Mouse (Mus musculus): Measurements from ENCODE around the gene St13.

The St13 gene

DNA sequence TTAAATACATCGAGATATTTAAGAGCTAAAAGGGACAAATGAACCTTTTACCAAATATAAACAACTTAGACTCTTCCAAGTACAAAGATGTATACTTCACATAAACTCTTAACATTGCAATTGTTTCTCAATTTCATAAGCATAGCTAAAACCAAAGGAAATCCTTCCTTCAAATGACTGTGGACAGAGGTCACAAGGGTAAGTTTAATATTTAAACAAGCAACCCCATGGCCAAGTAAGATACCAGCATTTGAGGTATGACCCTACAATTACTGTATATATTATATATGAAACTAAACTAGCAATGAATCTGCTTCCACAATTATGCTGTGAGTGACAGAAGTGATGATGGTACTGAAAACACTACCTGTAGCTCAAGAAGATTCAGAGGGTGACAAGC lies 35.6 kb downstream of the St13 start:
- DNase-seq: no peak

DNA sequence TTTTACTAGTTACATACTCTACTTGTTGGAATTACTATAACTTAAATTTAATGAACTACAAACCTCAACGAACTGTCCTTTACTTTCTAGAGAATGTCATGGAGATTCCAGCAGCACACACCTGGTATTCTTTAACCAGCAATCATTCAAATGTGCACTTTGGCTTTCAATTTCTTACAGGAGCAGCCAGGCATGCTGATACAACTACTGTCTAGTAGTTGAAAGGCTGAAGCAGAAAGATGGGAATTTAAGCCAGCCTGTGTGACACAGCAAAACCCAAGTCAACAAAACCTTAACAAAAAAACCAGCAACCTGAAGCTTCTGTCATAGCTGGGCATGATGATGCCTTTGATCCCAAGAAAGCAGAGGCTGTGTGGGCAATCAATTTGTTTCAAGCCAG lies 37.4 kb downstream of the St13 start:
- no peak for DNase-seq

- peak; percentile 5 to 13 for DNase-seq
Measured at GRCm38 (mm10) chr15:81361417-81362015, 38.4 kb downstream of the St13 start.

- peak in 1 of 2 experiments; percentile 8 for DNase-seq
Measured at GRCm38 (mm10) chr15:81361022-81361404, 38.9 kb downstream of the St13 start.

DNA sequence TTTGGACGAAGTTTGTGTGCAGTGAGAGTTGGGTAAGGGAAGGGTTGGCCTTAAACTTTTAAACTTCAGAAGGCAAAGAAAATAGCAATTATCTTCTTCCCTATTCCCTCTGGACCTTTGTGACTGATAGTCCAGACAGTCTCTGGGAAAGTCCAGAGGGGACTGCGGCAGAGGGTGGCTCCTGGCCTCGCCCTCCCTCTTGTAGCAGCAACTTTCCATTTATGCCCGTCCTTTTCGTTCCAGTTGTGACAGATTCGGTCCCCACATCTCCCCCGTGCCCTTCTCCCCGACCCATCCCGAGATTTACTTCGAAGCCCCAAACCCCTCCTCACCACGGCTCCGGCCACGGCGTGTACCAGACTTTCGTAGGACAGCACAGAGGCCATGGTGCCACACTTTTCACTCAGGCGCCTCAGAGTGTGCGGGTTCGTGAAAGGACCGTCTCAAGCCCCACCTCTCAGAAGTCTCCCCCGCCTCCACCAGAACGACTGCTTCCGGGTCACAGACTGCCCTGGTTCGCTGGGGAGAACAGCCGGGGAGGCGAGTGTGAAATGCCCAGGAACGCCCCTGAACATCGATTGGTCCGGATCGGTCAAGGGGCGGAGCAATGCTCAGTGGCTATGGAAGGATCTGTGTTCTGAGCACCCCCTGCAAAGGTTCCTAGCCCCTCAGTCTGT lies 39.4 kb downstream of the St13 start, which contains the start of gene Slc25a17:
Slc25a17 (minus strand) TSS at position 468 of the 677 bp plus-strand sequence.
- peak; percentile 97 to 98 for DNase-seq

GRCm38 (mm10) chr15:81359421-81359820 lies 40.5 kb downstream of the St13 start:
- DNase-seq: no peak

GRCm38 (mm10) chr15:81358943-81359342 lies 40.9 kb downstream of the St13 start:
- no peak for DNase-seq

DNA sequence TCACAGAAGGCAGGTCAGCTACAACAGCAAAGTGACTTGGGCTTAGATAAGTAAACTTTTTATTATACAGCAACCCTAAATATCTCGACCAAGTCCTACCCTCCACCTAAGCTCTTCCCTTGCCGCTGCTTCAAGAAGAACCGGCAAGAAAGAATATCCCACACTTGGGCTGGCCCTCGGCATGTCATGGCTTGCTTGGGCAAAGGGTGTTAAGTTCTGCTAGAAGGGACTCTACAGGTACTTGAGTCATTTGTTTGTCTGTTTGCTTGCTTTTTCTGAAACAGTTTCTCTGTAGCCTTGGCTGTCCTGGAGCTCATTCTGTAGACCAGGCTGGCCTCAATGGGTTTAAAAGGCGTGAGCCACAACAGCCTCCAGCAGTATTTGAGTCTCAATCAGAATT lies 42.9 kb downstream of the St13 start:
- no peak for DNase-seq

DNA sequence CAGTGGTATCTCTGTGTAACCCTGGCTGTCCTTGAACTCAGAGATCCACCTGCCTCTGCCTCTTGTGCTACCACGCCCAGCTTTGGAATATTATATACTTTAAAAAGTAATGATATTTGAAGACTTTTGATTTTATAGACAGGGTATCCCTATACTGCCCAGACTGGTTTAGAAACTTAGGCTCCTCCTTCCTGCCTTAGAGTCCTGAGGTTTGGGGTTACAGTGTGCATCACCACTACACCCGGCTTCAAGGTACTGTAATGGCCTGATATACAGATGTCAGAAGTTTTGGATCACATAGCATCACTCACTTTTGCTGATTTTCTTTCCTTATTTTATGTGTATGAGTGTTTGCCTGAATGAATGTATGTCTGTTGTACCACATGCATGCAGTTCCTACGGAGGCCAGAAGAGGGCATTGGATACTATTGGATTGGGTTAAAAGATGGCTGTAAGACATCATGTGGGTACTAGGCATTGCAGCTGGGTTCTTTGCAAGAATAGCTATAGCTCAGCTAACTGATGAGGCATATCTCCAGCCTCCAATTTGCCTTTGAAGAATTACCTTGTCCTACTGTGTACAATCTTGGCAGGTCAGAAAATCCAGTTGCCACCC lies 44.6 kb downstream of the St13 start:
- peak; percentile 61 to 65 for DNase-seq

GRCm38 (mm10) chr15:81352638-81353037 lies 47.2 kb downstream of the St13 start:
- peak; percentile 12 to 26 for DNase-seq

- DNase-seq: no peak
Measured at GRCm38 (mm10) chr15:81350401-81350800, 49.5 kb downstream of the St13 start.

DNA sequence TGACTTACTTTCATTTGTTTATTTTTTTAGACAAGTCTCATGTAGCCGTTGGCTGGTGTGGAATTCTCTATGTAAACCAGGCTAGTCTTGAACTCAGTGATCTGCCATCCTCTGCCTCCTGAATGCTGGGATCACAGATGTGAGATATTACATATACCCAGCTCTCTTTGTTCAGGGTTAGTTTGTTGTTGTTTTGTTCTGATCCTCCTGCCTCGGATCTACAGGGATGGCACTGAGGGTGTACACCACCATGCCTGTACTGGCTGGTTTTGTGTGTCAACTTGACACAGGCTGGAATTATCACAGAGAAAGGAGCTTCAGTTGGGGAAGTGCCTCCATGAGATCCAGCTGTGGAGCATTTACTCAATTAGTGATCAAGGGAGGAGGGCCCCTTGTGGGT lies 51.5 kb downstream of the St13 start:
- no peak for DNase-seq

GRCm38 (mm10) chr15:81347466-81347865 lies 52.4 kb downstream of the St13 start:
- no peak for DNase-seq

- DNase-seq: no peak
Measured at GRCm38 (mm10) chr15:81341426-81341825, 58.5 kb downstream of the St13 start.

DNA sequence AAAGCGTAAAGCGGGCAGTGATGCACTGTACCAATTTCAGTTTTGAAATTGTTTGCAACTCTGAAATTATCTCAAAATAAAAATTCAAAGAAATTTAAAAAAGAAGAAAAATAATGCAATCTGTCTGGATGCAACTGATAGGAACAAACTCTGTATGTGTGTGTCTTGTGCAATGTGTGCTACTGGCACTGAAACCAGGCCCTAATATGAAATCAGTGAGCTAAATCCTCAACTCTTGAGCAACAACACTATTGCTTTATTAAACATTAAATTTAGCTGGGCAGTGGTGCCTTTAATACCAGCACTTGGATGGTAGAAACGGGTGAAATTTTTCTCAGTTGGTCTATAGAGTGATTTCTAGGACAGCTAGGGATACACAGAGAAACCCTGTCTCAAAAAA lies 60.7 kb downstream of the St13 start:
- no peak for DNase-seq

GRCm38 (mm10) chr15:81336466-81336865 lies 63.4 kb downstream of the St13 start:
- peak; percentile 32 to 45 for DNase-seq

DNA sequence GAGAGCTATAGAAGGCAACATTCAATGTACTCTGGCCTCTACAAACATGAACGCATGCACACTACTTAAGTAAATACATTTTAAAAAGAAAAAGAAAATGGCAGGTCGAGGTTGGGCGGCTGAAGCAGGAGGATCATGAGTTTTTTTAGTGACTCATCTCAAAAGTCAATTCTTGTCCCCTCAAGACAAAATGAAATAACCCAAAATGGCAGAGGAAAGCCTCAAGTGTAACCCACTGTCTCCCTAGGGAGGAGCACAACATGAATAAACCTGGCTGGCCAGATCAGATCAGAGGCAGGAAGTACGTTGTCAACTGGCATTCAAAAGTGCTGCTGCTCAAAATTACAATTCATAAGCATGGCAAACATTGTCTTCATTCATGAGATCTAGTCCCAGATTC lies 67.4 kb downstream of the St13 start:
- DNase-seq: no peak

DNA sequence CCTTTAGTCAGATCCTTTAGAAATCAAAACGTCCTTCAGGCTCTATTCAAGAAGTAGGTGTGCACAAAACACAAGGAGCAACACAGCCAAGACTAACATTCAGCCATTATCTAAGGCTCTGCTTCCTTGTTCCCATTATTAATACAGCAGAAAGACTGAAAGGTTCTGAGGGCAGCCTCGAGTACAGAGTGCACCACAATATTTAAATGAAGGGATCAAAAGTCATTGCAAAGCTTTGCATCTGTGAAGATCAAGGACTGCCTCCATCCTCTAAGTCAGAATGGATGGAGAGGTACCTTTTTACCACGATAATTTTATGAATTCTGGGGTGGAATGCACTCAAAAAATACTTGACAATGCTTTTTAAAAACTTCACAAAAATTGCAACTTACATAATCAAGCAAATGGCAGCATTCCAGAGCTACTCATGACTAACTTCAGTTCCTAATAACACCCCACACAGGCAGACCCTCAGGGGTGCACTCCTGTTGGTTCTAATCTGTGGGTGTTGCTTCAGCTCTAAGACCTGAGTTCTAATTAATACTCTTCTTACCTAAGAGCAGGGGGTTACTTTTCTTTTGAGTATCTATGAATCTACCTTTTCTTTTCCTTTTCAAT lies 69.0 kb downstream of the St13 start:
- DNase-seq: no peak

DNA sequence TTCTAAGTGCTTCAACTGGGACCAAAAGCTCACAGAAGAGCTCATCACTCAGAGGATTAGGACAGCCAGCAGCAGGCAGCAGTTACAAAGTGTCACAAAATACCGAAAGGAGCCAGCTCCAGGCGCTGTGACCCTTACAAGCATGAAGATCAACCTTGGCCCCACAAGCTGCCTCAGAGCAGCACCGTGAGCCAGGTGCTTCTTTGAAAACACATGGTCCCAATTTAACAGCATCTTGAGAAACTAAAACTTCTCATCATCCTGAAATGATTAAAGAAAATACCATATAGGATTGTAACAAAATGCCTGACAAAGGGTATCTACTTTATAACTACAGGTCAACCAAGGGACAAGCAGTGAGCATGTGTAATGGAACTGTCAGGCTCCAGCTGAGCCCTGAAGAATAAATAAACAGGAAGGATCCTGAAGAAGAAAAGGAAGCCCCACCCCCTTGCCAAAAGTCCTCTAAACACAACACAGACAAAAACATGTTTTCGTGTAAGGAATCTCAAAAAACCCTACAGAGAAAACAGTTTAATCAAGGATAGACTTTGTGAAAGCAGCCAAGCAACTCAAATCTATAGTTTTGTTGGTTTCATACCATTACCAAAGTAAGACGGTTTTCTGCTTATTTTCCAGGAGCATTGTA lies 70.0 kb downstream of the St13 start:
- no peak for DNase-seq

- no peak for DNase-seq
Measured at GRCm38 (mm10) chr15:81327501-81327900, 72.4 kb downstream of the St13 start.

DNA sequence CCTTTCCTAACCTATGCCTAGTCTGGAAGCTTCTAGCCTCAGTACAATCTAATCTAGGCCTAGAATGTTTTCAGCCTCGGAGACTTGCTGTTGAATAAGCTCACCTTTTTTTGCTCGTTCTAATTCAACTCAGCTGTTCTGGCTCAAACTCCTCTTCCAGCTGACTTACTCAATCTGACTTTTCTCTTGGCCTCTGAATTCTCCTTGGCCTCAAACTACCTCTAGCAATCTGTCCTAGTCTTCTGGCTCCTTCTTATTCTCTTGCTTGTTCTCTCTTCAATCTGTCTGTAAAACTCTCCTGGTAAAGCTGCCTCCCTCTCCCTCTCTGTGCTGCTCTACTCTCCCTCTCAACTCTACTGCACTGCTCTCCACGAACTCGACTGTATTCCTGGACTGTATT lies 74.9 kb downstream of the St13 start:
- DNase-seq: no peak

GRCm38 (mm10) chr15:81320137-81320536 lies 79.7 kb downstream of the St13 start:
- DNase-seq: no peak

GRCm38 (mm10) chr15:81319462-81319861 lies 80.4 kb downstream of the St13 start:
- DNase-seq: no peak

Measured in cerebellum, postnatal 10 days (tissue).